Mouse (Mus musculus): ENCODE results near the gene Irak3. TPM values are rescaled to one million over a fixed set of nuclear protein-coding genes. Genes with fewer than 3 reads are reported as not detected.

Irak3 gene
- polyA plus RNA-seq, 2 experiments, result 1.9 to 3.2 TPM

DNA sequence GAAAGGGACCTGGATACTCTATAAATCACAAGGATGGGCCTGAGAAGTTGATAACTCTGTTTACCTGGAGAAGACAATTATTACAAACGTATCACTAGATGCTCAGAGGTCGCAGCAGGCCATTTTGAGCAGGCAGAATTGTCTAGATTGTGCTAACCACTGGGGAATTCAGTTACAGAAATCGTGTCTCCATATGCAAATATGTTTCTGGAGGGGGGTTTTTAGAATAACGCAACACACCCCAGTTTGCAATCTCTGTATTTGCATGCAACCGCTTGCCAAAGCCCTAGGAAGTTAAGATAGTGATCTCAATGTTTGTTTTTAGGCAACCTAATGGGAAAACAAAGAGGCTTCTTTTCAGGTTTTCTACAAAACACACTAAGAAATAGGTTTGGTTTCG, 10.8 kb downstream of the Irak3 start:
- Histone ChIP-seq H3K27ac (replicated peaks; ENCODE audit: low read depth, low read length) (no peak overlapping the region), H3K27me3 (ENCODE audit: control insufficient read depth, insufficient read depth, low read length) (no peaks in the 10 kb centered on the region)
- ATAC-seq (ENCODE audit: low FRiP score, low read depth), result no peak

DNA sequence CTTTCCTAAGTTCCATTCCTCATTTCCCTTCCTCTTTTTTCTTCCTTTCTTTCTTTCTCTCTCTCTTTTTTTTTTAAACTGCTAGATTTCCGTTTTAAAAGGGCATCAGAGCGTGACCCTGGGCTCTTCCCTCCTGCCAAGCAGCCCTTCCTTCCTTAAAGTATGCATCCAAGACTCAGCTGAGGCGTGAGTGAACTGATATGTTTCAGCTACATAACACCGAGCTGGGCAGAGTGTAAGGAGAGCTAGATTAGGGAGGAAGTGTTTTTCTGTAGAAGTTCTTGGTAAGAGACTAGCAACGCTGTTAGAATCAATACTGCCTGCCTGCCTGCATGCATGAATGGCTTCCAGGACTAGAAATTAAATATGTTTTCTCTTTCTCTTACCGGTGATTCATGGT, 12.1 kb downstream of the Irak3 start:
- ATAC-seq (ENCODE audit: low FRiP score, low read depth) (no peak), DNase-seq (ENCODE audit: low spot score) (no peak)
- 44% methylated on average over 6 of the region's 6 CpGs for WGBS
- Histone ChIP-seq H3K4me1 (ENCODE audit: control insufficient read depth, insufficient read depth, low read length) (no peaks in the 10 kb centered on the region), H3K36me3 (ENCODE audit: control insufficient read depth, insufficient read depth, low read length) (no peaks in the 10 kb centered on the region), H3K27me3 (ENCODE audit: control insufficient read depth, insufficient read depth, low read length) (no peaks in the 10 kb centered on the region), H3K27ac (replicated peaks; ENCODE audit: low read depth, low read length) (no peak overlapping the region), H3K4me2 (replicated peaks; ENCODE audit: low read depth, low read length, severe bottlenecking) (no peak overlapping the region), H3K9ac (ENCODE audit: low read depth, low read length, severe bottlenecking) (no peak overlapping the region), H3K9me3 (ENCODE audit: control insufficient read depth, low read length) (peaks cover 3% of the 10 kb centered on the region; the same call in 1 of the 2 replicates), H3K4me3 (replicated peaks; ENCODE audit: low read length) (no peak overlapping the region)
- no peak for TF ChIP-seq POLR2A (IDR thresholded peaks at IDR 0.05; ENCODE audit: borderline replicate concordance, extremely low read depth, insufficient read depth, insufficient read length)

More for the DNA sequence above, 10.8 kb downstream of the Irak3 start:
- Histone ChIP-seq H3K9ac (ENCODE audit: low read depth, low read length, severe bottlenecking) (no peak overlapping the region), H3K36me3 (ENCODE audit: control insufficient read depth, insufficient read depth, low read length) (no peaks in the 10 kb centered on the region), H3K4me1 (ENCODE audit: control insufficient read depth, insufficient read depth, low read length) (no peaks in the 10 kb centered on the region), H3K4me2 (replicated peaks; ENCODE audit: low read depth, low read length, severe bottlenecking) (no peak overlapping the region), H3K9me3 (ENCODE audit: control insufficient read depth, low read length) (peaks cover under 1% of the 10 kb centered on the region; the same call in 1 of the 2 replicates), H3K4me3 (replicated peaks; ENCODE audit: low read length) (no peak overlapping the region)
- DNase-seq (ENCODE audit: low spot score), result no peak
- 87% methylated on average over 6 of the region's 6 CpGs for WGBS
- no peak for TF ChIP-seq POLR2A (IDR thresholded peaks at IDR 0.05; ENCODE audit: borderline replicate concordance, extremely low read depth, insufficient read depth, insufficient read length)

DNA sequence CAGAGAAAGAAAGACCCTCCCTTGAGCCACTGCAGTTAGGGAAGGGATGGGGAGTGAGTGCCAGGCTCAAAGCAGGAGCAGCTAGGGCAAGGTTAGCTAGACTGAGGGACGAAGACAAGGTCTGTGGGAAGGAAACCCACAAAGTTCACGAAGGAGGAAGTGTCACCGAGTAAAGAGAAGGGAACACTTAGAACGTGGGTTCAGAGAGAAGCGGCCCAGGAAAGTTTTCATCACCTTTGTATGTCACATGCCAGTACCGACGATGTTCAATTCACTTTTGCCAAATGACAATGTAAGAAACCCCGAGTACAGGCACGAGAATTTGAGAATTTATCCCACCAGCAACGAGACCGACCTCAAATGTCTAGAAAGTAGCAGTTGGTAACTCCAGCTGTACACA, 12.7 kb downstream of the Irak3 start:
- Histone ChIP-seq H3K4me1 (ENCODE audit: control insufficient read depth, insufficient read depth, low read length) (no peaks in the 10 kb centered on the region), H3K27me3 (ENCODE audit: control insufficient read depth, insufficient read depth, low read length) (no peaks in the 10 kb centered on the region), H3K27ac (replicated peaks; ENCODE audit: low read depth, low read length) (no peak overlapping the region), H3K9ac (ENCODE audit: low read depth, low read length, severe bottlenecking) (no peak overlapping the region), H3K4me2 (replicated peaks; ENCODE audit: low read depth, low read length, severe bottlenecking) (no peak overlapping the region), H3K36me3 (ENCODE audit: control insufficient read depth, insufficient read depth, low read length) (no peaks in the 10 kb centered on the region), H3K9me3 (ENCODE audit: control insufficient read depth, low read length) (peaks cover 3% of the 10 kb centered on the region; the same call in 1 of the 2 replicates), H3K4me3 (replicated peaks; ENCODE audit: low read length) (no peak overlapping the region)
- 65% methylated on average over 11 of the region's 11 CpGs for WGBS
- DNase-seq (ENCODE audit: low spot score) (no peak), ATAC-seq (ENCODE audit: low FRiP score, low read depth) (no peak)
- no peak for TF ChIP-seq POLR2A (IDR thresholded peaks at IDR 0.05; ENCODE audit: borderline replicate concordance, extremely low read depth, insufficient read depth, insufficient read length)

DNA sequence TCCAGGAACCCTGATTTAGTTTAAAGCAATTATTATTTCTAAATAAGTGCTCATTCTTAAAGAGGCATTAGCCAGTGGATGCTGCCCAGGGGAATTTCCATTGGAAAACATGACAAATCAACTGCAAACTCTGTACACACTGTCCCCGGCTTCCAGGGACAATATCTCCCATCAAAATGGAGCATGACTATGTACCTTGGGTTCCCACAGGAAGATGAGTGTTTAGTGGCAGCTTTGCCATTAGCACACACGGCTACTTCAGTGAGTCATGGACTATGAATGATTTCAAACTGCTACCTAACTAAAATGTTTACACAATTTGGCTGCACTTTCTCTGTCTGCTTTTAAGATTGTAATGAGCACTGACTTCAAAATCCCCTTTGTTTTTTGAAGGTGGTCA, 13.4 kb downstream of the Irak3 start:
- peaks cover 3% of the 10 kb centered on the region; the same call in 1 of the 2 replicates for H3K9me3 ChIP-seq (ENCODE audit: control insufficient read depth, low read length)
- H3K9ac ChIP-seq (ENCODE audit: low read depth, low read length, severe bottlenecking), result no peak overlapping the region
- no peak for ATAC-seq (ENCODE audit: low FRiP score, low read depth)
- WGBS, result 68% methylated on average over 2 of the region's 2 CpGs
- H3K4me1 ChIP-seq (ENCODE audit: control insufficient read depth, insufficient read depth, low read length), result no peaks in the 10 kb centered on the region
- H3K36me3 ChIP-seq (ENCODE audit: control insufficient read depth, insufficient read depth, low read length), result no peaks in the 10 kb centered on the region
- no peak overlapping the region for H3K27ac ChIP-seq (replicated peaks; ENCODE audit: low read depth, low read length)
- DNase-seq (ENCODE audit: low spot score), result no peak
- H3K4me2 ChIP-seq (replicated peaks; ENCODE audit: low read depth, low read length, severe bottlenecking), result no peak overlapping the region
- H3K4me3 ChIP-seq (replicated peaks; ENCODE audit: low read length), result no peak overlapping the region
- TF ChIP-seq POLR2A (IDR thresholded peaks at IDR 0.05; ENCODE audit: borderline replicate concordance, extremely low read depth, insufficient read depth, insufficient read length), result no peak
- no peaks in the 10 kb centered on the region for H3K27me3 ChIP-seq (ENCODE audit: control insufficient read depth, insufficient read depth, low read length)

DNA sequence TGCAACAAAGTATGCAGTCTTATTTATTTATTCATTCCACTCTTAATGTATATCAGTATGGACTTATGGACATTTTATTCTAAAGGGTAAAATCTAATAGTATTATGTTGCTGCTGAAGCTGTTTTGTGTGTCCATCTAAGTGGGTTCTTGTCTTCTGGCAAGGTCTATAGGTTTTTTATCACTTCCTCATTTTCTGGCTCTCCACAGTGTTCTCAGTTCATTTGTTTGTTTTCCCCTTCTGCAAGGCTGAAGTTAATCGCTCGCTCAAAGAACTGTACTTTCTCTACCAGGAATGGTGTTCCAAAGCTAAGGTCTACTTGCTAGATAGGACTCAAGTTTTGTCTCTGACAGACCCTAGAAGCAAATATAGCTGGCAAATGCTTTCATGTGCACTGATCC, 18.6 kb downstream of the Irak3 start:
- Histone ChIP-seq H3K9ac (ENCODE audit: low read depth, low read length, severe bottlenecking) (no peak overlapping the region), H3K27ac (replicated peaks; ENCODE audit: low read depth, low read length) (no peak overlapping the region), H3K4me1 (ENCODE audit: control insufficient read depth, insufficient read depth, low read length) (no peaks in the 10 kb centered on the region), H3K36me3 (ENCODE audit: control insufficient read depth, insufficient read depth, low read length) (no peaks in the 10 kb centered on the region), H3K4me3 (replicated peaks; ENCODE audit: low read length) (no peak overlapping the region), H3K9me3 (ENCODE audit: control insufficient read depth, low read length) (peaks cover 3% of the 10 kb centered on the region; the same call in 1 of the 2 replicates), H3K4me2 (replicated peaks; ENCODE audit: low read depth, low read length, severe bottlenecking) (no peak overlapping the region), H3K27me3 (ENCODE audit: control insufficient read depth, insufficient read depth, low read length) (no peaks in the 10 kb centered on the region)
- WGBS, result 76% methylated on average over 2 of the region's 2 CpGs
- DNase-seq (ENCODE audit: low spot score) (no peak), ATAC-seq (ENCODE audit: low FRiP score, low read depth) (no peak)
- no peak for TF ChIP-seq POLR2A (IDR thresholded peaks at IDR 0.05; ENCODE audit: borderline replicate concordance, extremely low read depth, insufficient read depth, insufficient read length)

DNA sequence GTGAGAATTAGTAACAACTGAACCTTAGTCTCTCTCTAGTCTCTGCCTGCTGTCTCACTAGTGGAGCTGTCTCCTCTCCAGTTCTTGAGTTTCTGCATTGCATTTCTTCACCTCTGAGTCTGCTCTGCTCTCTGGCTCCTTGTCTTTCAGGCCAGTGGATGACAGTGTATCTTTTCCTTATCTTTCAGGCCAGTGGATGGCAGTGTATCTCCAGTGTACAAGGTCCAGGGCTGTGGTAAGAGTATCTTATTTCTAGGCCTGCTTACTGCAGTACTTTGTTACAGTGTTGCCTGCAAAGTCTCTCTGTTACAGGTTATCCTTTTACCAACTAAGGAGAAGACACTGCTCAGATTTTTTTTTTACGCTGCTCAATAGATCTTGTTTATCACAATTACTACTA, 19.0 kb downstream of the Irak3 start:
- no peaks in the 10 kb centered on the region for H3K36me3 ChIP-seq (ENCODE audit: control insufficient read depth, insufficient read depth, low read length)
- ATAC-seq (ENCODE audit: low FRiP score, low read depth), result no peak
- H3K27ac ChIP-seq (replicated peaks; ENCODE audit: low read depth, low read length), result no peak overlapping the region
- H3K4me1 ChIP-seq (ENCODE audit: control insufficient read depth, insufficient read depth, low read length), result no peaks in the 10 kb centered on the region
- no peak overlapping the region for H3K4me2 ChIP-seq (replicated peaks; ENCODE audit: low read depth, low read length, severe bottlenecking)
- H3K9ac ChIP-seq (ENCODE audit: low read depth, low read length, severe bottlenecking), result no peak overlapping the region
- peaks cover 3% of the 10 kb centered on the region; the same call in 1 of the 2 replicates for H3K9me3 ChIP-seq (ENCODE audit: control insufficient read depth, low read length)
- TF ChIP-seq POLR2A (IDR thresholded peaks at IDR 0.05; ENCODE audit: borderline replicate concordance, extremely low read depth, insufficient read depth, insufficient read length), result no peak
- no peak overlapping the region for H3K4me3 ChIP-seq (replicated peaks; ENCODE audit: low read length)
- no peak for DNase-seq (ENCODE audit: low spot score)
- WGBS, result 93% methylated on average over 1 of the region's 1 CpGs
- no peaks in the 10 kb centered on the region for H3K27me3 ChIP-seq (ENCODE audit: control insufficient read depth, insufficient read depth, low read length)
